Mouse (Mus musculus): ENCODE results near the gene Rftn1. TPM values are rescaled to one million over a fixed set of nuclear protein-coding genes. Genes with fewer than 3 reads are reported as not detected.

Rftn1 gene
- total RNA-seq, 2 experiments from 2014 or later: 14.3 to 16.5 TPM

- Histone ChIP-seq H3K4me3 (no peak overlapping the region), H3K27ac (no peak overlapping the region)
- no peak for DNase-seq (ENCODE audit: low spot score in 2 of 2)
- no peak for TF ChIP-seq CTCF (conservative IDR thresholded peaks at IDR 0.05)
Measured at GRCm38 (mm10) chr17:50180899-50181570, 9.4 kb downstream of the Rftn1 start.

GRCm38 (mm10) chr17:50173776-50174175 lies 16.7 kb downstream of the Rftn1 start:
- no peak for TF ChIP-seq CTCF (conservative IDR thresholded peaks at IDR 0.05)
- no peak overlapping the region for H3K27ac ChIP-seq
- H3K4me3 ChIP-seq: no peak overlapping the region
- DNase-seq (ENCODE audit: low spot score in 2 of 2): no peak

- H3K4me3 ChIP-seq: no peak overlapping the region
- DNase-seq (ENCODE audit: low spot score in 2 of 2): no peak
- no peak for TF ChIP-seq CTCF (conservative IDR thresholded peaks at IDR 0.05)
Measured at GRCm38 (mm10) chr17:50173368-50173767, 17.1 kb downstream of the Rftn1 start.

DNA sequence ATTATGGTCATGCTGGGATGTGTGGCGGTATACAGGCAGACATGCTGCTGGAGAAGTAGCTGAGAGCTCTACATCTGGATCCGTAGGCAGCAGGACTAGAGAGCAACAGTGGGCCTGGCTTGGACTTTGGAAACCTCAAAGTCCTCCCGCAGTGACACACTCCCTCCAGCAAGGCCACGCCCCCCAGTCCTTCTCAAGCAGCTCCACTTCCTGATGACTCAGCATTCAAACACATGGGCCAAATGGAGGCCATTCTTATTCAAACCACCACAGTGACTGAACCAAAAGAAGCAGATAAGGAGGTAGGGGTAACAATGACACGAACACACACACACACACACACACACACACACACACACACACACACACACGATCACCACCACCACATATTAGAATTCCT lies 17.7 kb downstream of the Rftn1 start:
- Histone ChIP-seq H3K4me3 (no peak overlapping the region), H3K27ac (no peak overlapping the region)
- no peak for DNase-seq (ENCODE audit: low spot score in 2 of 2)
- TF ChIP-seq CTCF (conservative IDR thresholded peaks at IDR 0.05): no peak

More at GRCm38 (mm10) chr17:50173368-50173767, 17.1 kb downstream of the Rftn1 start:
- no peak overlapping the region for H3K27ac ChIP-seq

DNA sequence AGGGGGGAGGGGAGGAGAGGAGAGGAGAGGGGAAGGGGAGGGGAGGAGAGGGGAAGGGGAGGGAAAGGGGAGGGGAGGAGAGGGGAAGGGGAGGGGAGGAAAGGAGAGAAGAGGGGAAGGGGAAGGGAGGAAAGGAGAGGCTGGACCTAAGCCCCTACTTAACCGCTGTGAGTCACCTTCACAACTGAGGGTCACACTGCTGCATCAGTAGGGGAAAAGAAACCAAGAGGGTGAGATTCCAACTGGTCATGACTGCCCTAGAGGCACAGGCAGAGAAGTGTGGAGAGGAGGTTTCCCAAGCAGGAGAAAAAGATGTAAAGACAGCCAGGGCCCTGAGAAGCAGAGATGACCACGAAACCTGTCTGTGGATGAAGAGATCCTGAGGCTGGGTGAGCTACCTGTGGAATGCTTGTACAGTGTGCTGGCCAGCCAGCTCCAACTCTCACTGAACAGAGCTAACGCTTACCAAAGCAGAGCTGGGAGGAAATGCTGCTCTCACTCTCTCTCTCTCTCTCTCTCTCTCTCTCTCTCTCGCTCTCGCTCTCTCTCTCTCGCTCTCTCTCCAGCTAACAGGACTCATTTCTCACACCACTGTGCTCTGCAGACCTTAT lies 19.4 kb downstream of the Rftn1 start:
- DNase-seq (ENCODE audit: low spot score in 2 of 2): no peak
- H3K4me3 ChIP-seq: no peak overlapping the region
- H3K27ac ChIP-seq: no peak overlapping the region; the same call in 1 of the 2 replicates
- TF ChIP-seq CTCF (conservative IDR thresholded peaks at IDR 0.05): no peak

- Histone ChIP-seq H3K4me3 (no peak overlapping the region), H3K27ac (no peak overlapping the region)
- no peak for DNase-seq (ENCODE audit: low spot score in 2 of 2)
- no peak for TF ChIP-seq CTCF (conservative IDR thresholded peaks at IDR 0.05)
Measured at GRCm38 (mm10) chr17:50169946-50170427, 20.5 kb downstream of the Rftn1 start.

- Histone ChIP-seq H3K27ac (no peak overlapping the region), H3K4me3 (no peak overlapping the region)
- TF ChIP-seq CTCF (conservative IDR thresholded peaks at IDR 0.05): no peak
- no peak for DNase-seq (ENCODE audit: low spot score in 2 of 2)
Measured at GRCm38 (mm10) chr17:50160904-50161805, 29.3 kb downstream of the Rftn1 start.

DNA sequence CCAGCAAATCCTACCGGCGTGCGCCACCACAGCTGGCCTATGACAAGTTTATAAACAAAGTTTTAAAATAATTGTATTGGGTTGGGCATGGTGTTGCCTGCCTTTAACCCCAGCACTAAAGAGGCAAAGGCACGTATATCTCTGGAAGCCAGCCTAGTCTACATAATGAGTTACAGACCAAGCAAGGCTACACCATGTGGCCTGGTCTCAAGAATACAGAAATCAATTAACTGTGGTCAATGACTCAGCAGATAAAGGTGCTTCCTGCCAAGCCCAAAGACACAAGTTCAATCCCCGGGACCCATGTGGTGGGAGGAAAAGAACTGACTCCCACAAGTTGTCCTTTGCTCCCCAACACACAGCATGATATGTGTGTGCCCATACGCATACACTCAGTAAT lies 30.1 kb downstream of the Rftn1 start:
- TF ChIP-seq CTCF (conservative IDR thresholded peaks at IDR 0.05): no peak
- no peak overlapping the region for H3K4me3 ChIP-seq
- no peak for DNase-seq (ENCODE audit: low spot score in 2 of 2)
- H3K27ac ChIP-seq: no peak overlapping the region

GRCm38 (mm10) chr17:50159816-50160215 lies 30.7 kb downstream of the Rftn1 start:
- TF ChIP-seq CTCF (conservative IDR thresholded peaks at IDR 0.05): no peak
- H3K27ac ChIP-seq: no peak overlapping the region
- H3K4me3 ChIP-seq: no peak overlapping the region
- DNase-seq (ENCODE audit: low spot score in 2 of 2): no peak

DNA sequence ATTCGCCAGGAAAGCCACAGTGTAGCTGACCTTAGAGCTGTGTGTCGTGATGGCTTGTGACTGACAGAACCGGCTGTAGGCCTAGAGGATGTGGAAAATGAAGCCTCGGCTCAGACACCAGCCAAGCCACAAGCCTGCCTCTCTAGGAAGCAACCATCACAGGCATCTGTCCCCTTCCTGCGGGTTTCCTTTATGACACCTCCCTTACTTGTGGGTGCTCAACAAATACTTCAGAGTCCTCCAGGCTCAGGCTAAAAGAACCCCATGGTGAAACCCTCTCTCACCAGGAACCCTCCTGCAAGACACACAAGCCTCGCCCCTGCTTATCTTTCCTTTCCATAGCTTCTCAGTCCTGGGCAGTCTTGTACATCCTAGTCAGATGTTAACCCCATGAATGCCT lies 31.9 kb downstream of the Rftn1 start:
- H3K4me3 ChIP-seq: no peak overlapping the region
- no peak for TF ChIP-seq CTCF (conservative IDR thresholded peaks at IDR 0.05)
- H3K27ac ChIP-seq: no peak overlapping the region
- no peak for DNase-seq (ENCODE audit: low spot score in 2 of 2)

DNA sequence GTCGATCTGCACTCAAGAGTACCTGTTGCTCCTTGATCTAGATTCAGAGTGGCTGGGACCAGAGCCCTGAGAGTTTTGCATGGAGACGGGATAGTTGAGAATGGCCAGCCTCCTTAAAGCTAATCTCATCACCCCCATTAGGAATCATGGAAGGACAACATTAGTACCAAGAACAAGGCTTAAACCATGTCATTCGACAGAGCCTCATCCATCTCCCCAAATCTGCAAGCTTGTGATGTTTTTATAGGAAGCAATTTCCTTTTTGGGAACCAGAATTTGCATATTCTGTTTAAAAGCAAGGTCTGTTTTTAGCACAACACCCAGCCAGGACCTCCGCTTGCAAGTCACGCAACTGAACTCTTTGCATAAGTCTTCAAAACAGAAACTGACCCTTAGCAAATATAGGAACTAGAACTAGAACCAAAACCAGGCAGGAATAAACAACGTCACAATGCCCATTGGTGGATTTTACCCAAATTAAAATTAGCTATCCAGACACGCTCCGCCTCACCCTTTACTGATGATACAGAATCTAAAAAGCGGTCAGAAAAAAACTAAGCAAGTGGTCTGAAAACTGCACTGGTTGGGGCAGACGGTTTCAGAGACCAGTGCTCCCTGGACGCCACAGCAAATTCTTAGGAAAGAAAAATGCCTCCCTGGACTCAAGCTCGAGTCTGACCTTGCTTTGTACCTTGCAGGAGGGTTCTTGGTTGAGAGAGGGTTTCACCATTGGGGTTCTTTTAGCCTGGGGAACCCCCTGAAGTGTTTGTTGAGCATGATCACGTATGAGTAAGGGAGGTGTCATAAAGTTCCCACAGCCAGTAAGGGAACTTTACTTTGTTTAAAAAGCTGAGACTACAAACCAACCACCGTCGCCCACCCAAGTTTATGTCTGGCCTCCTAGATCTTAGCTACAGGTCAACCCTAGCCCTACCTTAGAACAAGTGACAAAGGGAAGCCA lies 33.0 kb downstream of the Rftn1 start:
- TF ChIP-seq CTCF (conservative IDR thresholded peaks at IDR 0.05): no peak
- Histone ChIP-seq H3K27ac (no peak overlapping the region), H3K4me3 (no peak overlapping the region)
- no peak for DNase-seq (ENCODE audit: low spot score in 2 of 2)

DNA sequence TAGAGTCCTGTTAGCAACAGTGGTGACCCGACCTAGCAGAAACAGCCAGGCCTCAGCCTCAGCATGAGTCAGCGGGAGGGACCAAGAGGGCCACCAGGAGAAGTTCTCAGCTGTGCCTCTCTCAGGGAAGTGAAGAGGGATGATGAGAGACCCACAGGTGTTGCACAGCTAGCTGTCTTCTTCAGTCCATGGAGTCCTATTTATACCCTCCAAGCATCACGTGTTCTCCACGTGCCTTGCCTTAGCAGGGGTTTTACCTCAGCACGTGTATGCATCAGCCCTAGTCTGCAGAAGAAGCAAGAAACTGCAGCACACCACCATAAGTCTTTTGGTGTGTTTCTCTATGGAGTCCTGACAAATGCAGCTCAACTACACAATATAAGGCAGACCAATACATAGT lies 38.4 kb downstream of the Rftn1 start:
- H3K4me3 ChIP-seq: no peak overlapping the region
- H3K27ac ChIP-seq: no peak overlapping the region
- DNase-seq (ENCODE audit: low spot score in 2 of 2): no peak
- no peak for TF ChIP-seq CTCF (conservative IDR thresholded peaks at IDR 0.05)
